Mouse (Mus musculus) megakaryocyte, embryonic 14.5 days (primary cell): ENCODE measurements around the gene Pnkd.

Experiments
- FLI1 ChIP-seq: IDR thresholded peaks from 2 replicates; pipeline ENCODE4 v1.6.1; 2012; ENCODE audit warnings: low read length, inconsistent platforms, mixed read lengths
- GATA1 ChIP-seq: IDR thresholded peaks from 3 replicates; pipeline ENCODE4 v1.6.1; 2012; ENCODE audit warnings: mixed read lengths, low read length, inconsistent platforms, borderline replicate concordance

GRCm38 (mm10) chr1:74314796-74315195 lies 30.1 kb downstream of the Pnkd start:
- TF ChIP-seq GATA1 (no peak), FLI1 (no peak)
